Mouse (Mus musculus): ENCODE measurements at regions not wholly inside any gene's neighbourhood (a gene's known extent, or its start where the extent isn't known, plus 50 kb on each side); places are given as distances from the start of the nearest gene placed in this dataset.
A peak's percentile ranks its signal among the peaks of the same experiment; 100 is the strongest.

GRCm38 (mm10) chr8:90762390-90762789, 54.8 kb downstream of the Gm19935 start:
- DNase-seq (ENCODE audit: low read depth, low spot score) = no peak

- no peak for DNase-seq (ENCODE audit: low read depth, low spot score)
These were observed 55.2 kb downstream of the Gm19935 start for GRCm38 (mm10) chr8:90761947-90762346.

- no peak for DNase-seq (ENCODE audit: low read depth, low spot score)
These were observed 55.7 kb downstream of the Gm19935 start for GRCm38 (mm10) chr8:90761446-90761845.

- no peak for DNase-seq (ENCODE audit: low read depth, low spot score)
These were observed 57.7 kb downstream of the Gm19935 start for GRCm38 (mm10) chr8:90759531-90759930.

GRCm38 (mm10) chr8:90755020-90755419, 62.2 kb downstream of the Gm19935 start:
- DNase-seq (ENCODE audit: low read depth, low spot score) = no peak

GRCm38 (mm10) chr8:90743546-90743945, 73.6 kb downstream of the Gm19935 start:
- DNase-seq (ENCODE audit: low read depth, low spot score) = no peak

GRCm38 (mm10) chr8:90740963-90741733, 76.0 kb downstream of the Gm19935 start:
- no peak for DNase-seq (ENCODE audit: low read depth, low spot score)

- no peak for DNase-seq (ENCODE audit: low read depth, low spot score)
These were observed 76.8 kb downstream of the Gm19935 start for GRCm38 (mm10) chr8:90740302-90740962.

- DNase-seq (ENCODE audit: low read depth, low spot score) = no peak
These were observed 89.2 kb downstream of the Gm19935 start for GRCm38 (mm10) chr8:90728011-90728410.

GRCm38 (mm10) chr8:90725188-90725587, 92.0 kb downstream of the Gm19935 start:
- no peak for DNase-seq (ENCODE audit: low read depth, low spot score)

GRCm38 (mm10) chr8:90716436-90716835, 100.8 kb downstream of the Gm19935 start:
- no peak for DNase-seq (ENCODE audit: low read depth, low spot score)

- peak; percentile 32 for DNase-seq (ENCODE audit: low read depth, low spot score)
These were observed 108.7 kb downstream of the Gm19935 start for GRCm38 (mm10) chr8:90708524-90708923.

- DNase-seq (ENCODE audit: low read depth, low spot score) = no peak
These were observed 124.7 kb downstream of the Gm19935 start for GRCm38 (mm10) chr8:90692516-90692915.

- no peak for DNase-seq (ENCODE audit: low read depth, low spot score)
These were observed 132.1 kb downstream of the Gm19935 start for GRCm38 (mm10) chr8:90685076-90685475.

- no peak for DNase-seq (ENCODE audit: low read depth, low spot score)
These were observed 146.6 kb downstream of the Gm19935 start for GRCm38 (mm10) chr8:90670471-90671057.

GRCm38 (mm10) chr8:90669396-90669795, 147.8 kb downstream of the Gm19935 start:
- DNase-seq (ENCODE audit: low read depth, low spot score) = no peak

- no peak for DNase-seq (ENCODE audit: low read depth, low spot score)
These were observed 158.1 kb downstream of the Gm19935 start for GRCm38 (mm10) chr8:90659066-90659465.

- DNase-seq (ENCODE audit: low read depth, low spot score) = peak; percentile 75
These were observed 159.5 kb downstream of the Gm19935 start for GRCm38 (mm10) chr8:90657641-90658051.

GRCm38 (mm10) chr8:90657116-90657515, 160.1 kb downstream of the Gm19935 start:
- no peak for DNase-seq (ENCODE audit: low read depth, low spot score)

GRCm38 (mm10) chr8:90656436-90657090, 160.6 kb downstream of the Gm19935 start:
- DNase-seq (ENCODE audit: low read depth, low spot score) = no peak

- no peak for DNase-seq (ENCODE audit: low read depth, low spot score)
These were observed 162.4 kb downstream of the Gm19935 start for GRCm38 (mm10) chr8:90654786-90655185.

- no peak for DNase-seq (ENCODE audit: low read depth, low spot score)
These were observed 174.8 kb downstream of the Gm19935 start for GRCm38 (mm10) chr8:90642392-90642791.
